Mouse (Mus musculus) embryonic stem cell, embryonic (primary cell): Measurements from ENCODE around the gene Aes.

ENCODE experiments used
- CTCF ChIA-PET, 4 experiments: fragments of 300-600 bp in 2 of 4; fragments of 350-600 bp in 2 of 4; sonication (Branson Sonifier 250); formaldehyde crosslinking; loops; one replicate each; lab custom pipeline; 2022; ENCODE audit warnings: inconsistent platforms in 2 of 4; lab: Charles Lee
- POLR2A ChIA-PET, 4 experiments: fragments of 300-600 bp in 2 of 4; fragments of 350-600 bp in 2 of 4; sonication (Branson Sonifier 250); formaldehyde crosslinking; loops; one replicate each; lab custom pipeline; 2022; ENCODE audit warnings: antibody characterized with exemption in 4 of 4, inconsistent platforms in 1 of 4; lab: Charles Lee

The Aes gene

DNA sequence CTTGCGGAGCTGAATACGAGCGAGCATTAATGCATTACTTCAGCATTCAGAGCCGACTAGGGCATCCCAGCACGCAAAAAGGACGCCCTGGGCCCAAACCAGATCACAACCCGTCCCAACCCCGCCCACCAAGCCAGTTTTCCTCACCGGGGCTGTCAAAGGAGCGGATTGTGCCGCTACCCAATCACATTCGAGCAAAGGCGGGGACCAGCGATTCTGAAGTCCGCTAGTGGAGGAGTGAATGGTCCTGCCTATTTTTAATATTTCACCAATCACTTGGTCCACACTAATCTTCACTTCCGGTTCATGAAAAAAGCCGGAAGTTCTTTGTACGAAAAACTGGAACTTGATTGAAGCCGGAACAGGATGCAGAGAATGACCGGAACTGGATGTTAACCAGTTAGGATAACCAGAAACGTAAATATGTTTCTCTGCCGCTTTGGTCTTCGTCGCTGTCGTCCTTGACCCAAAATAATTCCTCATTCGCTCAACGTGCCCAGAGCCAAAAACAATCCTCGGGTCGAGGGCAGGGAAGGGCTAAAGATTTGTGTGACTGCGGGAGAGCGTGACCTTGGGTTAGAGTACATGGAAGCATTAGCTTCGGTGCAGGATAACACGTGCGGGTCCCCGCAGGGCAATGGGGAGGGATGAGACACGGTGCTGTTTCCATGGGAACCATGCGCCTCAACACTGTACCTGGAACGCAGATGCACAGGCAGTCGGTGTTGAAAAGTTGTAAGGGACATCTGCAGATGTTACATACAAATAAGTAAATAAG lies 46.9 kb downstream of the Aes start, which contains the start of gene BC025920:
Gene BC025920, plus strand, starts transcription at position 297 of the 778 bp plus-strand sequence.
- POLR2A ChIA-PET: interaction anchor here in 3 of 4 experiments (0.7 to 2.5 kb wide), 13 partner anchors 9 to 98 kb away, joined by 3 to 7 read pairs (median 4); partner anchors contain the start of gene Aes (in 1 of the 3)
- CTCF ChIA-PET: interaction anchor here in 2 of 4 experiments (0.8 to 4.9 kb wide), 8 partner anchors 12 to 1754 kb away, joined by 3 to 97 read pairs (median 6); partner anchors contain the start of genes D10Wsu102e (in 1 of the 2) and Tle2 (in 1 of the 2)

DNA sequence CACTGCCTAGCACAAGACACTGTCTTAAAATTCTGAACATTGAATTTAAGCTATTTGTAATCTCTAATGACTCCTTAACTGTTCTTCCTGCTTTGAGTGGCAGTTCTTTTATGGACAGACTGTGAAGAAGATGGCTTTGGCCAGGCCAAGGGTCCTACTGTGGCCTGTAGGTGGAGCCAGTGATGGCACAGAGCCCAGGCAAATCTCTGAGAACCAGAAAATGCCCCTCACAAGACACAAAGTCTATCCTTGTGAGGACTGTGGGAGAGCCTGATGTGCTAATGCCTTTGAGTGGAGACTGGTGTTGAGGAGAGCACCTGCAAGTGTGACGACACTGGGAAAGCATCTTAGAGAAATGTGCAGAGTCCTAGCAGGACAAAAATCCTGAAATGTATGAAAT lies 49.0 kb downstream of the Aes start:
- ChIA-PET POLR2A (interaction anchor here in 1 of 4 experiments (1.9 kb wide), 1 partner anchor 15 kb away, joined by 4 read pairs; no protein-coding TSS in a partner anchor), CTCF (no interaction called here)

DNA sequence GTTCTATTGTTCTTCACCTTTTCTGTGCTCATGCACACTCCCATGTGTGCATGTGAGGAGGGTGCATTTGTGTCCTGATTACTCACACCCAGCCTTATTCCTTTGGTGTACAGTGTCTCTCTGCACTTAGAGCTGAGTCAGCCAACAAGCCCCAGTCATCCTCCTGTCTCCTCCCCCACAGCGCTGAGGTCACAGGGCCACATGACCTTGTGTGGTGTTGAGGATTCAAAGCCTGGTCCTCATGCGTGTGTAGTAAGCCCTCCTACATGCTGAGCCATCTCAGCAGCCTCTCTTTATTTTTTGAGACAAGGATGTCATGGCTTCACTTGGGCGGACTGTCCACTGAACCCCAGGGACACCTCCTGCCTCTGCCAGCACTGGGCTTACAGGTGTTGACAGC lies 53.5 kb downstream of the Aes start:
- ChIA-PET CTCF (interaction anchor here in 1 of 4 experiments (0.5 to 1.1 kb wide), 3 partner anchors 48 to 324 kb away, joined by 3 to 4 read pairs (median 3); no protein-coding TSS in a partner anchor), POLR2A (interaction anchor here in 3 of 4 experiments (0.6 to 1.6 kb wide), 6 partner anchors 10 to 48 kb away, joined by 3 to 7 read pairs (median 3); no protein-coding TSS in a partner anchor)

DNA sequence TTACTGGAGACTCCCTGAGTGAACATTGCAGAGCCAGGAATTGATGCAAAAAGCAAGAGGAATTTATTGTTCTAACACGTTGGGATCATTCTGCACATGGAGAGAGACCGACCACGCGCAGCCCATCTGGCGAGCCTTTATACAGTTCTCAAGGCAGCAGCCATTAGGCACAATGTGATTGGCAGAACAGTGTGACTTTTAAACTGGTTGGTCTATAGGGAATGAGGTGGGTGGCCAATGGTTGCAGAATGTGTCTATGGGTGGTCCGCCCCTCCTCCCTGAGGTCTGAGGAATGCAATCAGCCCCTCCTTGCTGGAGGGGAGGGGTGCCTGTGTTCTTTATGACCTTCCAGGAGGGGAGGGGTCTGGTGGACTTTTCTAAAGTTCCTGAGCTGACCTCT lies 56.2 kb downstream of the Aes start:
- POLR2A ChIA-PET: interaction anchor here in 3 of 4 experiments (0.7 to 4.9 kb wide), 12 partner anchors 9 to 50 kb away, joined by 3 to 47 read pairs (median 4); partner anchors contain the start of genes BC025920 (in 2 of the 3), Sirt6 (in 2 of the 3) and Ankrd24 (in 1 of the 3)
- CTCF ChIA-PET: interaction anchor here in 3 of 4 experiments (0.9 to 1.7 kb wide), 4 partner anchors 11 to 71 kb away, joined by 3 to 4 read pairs (median 3); partner anchors contain the start of gene Gna11 (in 1 of the 3)
